Mouse (Mus musculus) megakaryocyte, embryonic 14.5 days (primary cell): ENCODE results near the gene Nat10.

Experiments
- FLI1 ChIP-seq: IDR thresholded peaks from 2 replicates; pipeline ENCODE4 v1.6.1; 2012; ENCODE audit warnings: low read length, inconsistent platforms, mixed read lengths
- GATA1 ChIP-seq: IDR thresholded peaks from 3 replicates; pipeline ENCODE4 v1.6.1; 2012; ENCODE audit warnings: mixed read lengths, low read length, inconsistent platforms, borderline replicate concordance

- TF ChIP-seq GATA1, result no peak
- TF ChIP-seq FLI1, result no peak
Observed at GRCm38 (mm10) chr2:103728027-103728540, 33.0 kb downstream of the Nat10 start.
